Mouse (Mus musculus) layer of hippocampus, adult 8-10 months (tissue): ENCODE results near the gene Herc6. TPM values are rescaled to one million over a fixed set of nuclear protein-coding genes. Genes with fewer than 3 reads are reported as not detected.

Experiments used
- total RNA-seq, 4 experiments: library from RNA; stranded (reverse); gene quantifications; 2 replicates each; pipeline ENCODE4 v1.2.4; 2022

The Herc6 gene
- total RNA-seq, 4 experiments from 2014 or later, result 9.7 to 13.5 (median 11.4) TPM

Other genes starting within 250 kb of the Herc6 start
- gene Vmn1r17, start 217.3 kb upstream of the Herc6 start, total RNA-seq, result not detected
- gene Vmn1r18, start 185.2 kb upstream of the Herc6 start, total RNA-seq, result not detected
- not detected for gene Vmn1r19, start 177.2 kb upstream of the Herc6 start, total RNA-seq
- gene Vmn1r20, start 152.1 kb upstream of the Herc6 start, total RNA-seq, result not detected
- 10 to 100 TPM; 71.1 to 92.2 (median 79.2) TPM for gene Ppm1k, start 45.5 kb upstream of the Herc6 start, total RNA-seq
- gene Pyurf, start 111.1 kb downstream of the Herc6 start, total RNA-seq, result 1 to 10 TPM; 7.5 to 8.8 (median 8.1) TPM
- gene Lancl2, start 121.5 kb downstream of the Herc6 start, total RNA-seq, result 10 to 100 TPM; 74.9 to 80.8 (median 75.7) TPM
- 10 to 100 TPM; 59.6 to 78.1 (median 72.4) TPM for gene Vopp1, start 244.2 kb downstream of the Herc6 start, total RNA-seq